Mouse (Mus musculus) cortical plate, adult 2 months (tissue): ENCODE data around the gene Dhx30. TPM values are rescaled to one million over a fixed set of nuclear protein-coding genes. Genes with fewer than 3 reads are reported as not detected.

ENCODE experiments used
- H3K27ac ChIP-seq: fragments of 200-500 bp; 2 replicates; pipeline ENCODE4 v1.5.1; 2012; ENCODE audit warnings: low read length, control low read depth, inconsistent platforms; ENCODE audit not compliant: insufficient read depth
- H3K4me1 ChIP-seq: fragments of 200-500 bp; 2 replicates; pipeline ENCODE4 v1.6.1; 2011; ENCODE audit warnings: low read length; ENCODE audit not compliant: control insufficient read depth, insufficient read depth
- H3K4me3 ChIP-seq: fragments of 200-500 bp; 2 replicates; pipeline ENCODE4 v1.5.1; 2011; ENCODE audit warnings: mild to moderate bottlenecking, low read length, control low read depth; ENCODE audit not compliant: insufficient read depth
- CTCF ChIP-seq: fragments of 200-500 bp; IDR thresholded peaks from 2 replicates; pipeline ENCODE4 v1.5.1; 2011; ENCODE audit warnings: mild to moderate bottlenecking, control low read depth, low read length; ENCODE audit not compliant: insufficient read depth; ENCODE audit errors: extremely low read depth
- POLR2A ChIP-seq: fragments of 200-500 bp; IDR thresholded peaks from 2 replicates; pipeline ENCODE4 v1.6.1; 2011; ENCODE audit warnings: mild to moderate bottlenecking, low read length, control low read depth; ENCODE audit not compliant: insufficient read depth; ENCODE audit errors: extremely low read depth
- polyA plus RNA-seq: library from polyadenylated mRNA; depleted of rRNA; stranded (reverse); fragments of >200 nt; gene quantifications from 2 replicates; pipeline ENCODE4 v1.2.3, GENCODE M21; 2012; rRNA removed

Gene Dhx30
- polyA plus RNA-seq, 1 experiment: 144 TPM

DNA sequence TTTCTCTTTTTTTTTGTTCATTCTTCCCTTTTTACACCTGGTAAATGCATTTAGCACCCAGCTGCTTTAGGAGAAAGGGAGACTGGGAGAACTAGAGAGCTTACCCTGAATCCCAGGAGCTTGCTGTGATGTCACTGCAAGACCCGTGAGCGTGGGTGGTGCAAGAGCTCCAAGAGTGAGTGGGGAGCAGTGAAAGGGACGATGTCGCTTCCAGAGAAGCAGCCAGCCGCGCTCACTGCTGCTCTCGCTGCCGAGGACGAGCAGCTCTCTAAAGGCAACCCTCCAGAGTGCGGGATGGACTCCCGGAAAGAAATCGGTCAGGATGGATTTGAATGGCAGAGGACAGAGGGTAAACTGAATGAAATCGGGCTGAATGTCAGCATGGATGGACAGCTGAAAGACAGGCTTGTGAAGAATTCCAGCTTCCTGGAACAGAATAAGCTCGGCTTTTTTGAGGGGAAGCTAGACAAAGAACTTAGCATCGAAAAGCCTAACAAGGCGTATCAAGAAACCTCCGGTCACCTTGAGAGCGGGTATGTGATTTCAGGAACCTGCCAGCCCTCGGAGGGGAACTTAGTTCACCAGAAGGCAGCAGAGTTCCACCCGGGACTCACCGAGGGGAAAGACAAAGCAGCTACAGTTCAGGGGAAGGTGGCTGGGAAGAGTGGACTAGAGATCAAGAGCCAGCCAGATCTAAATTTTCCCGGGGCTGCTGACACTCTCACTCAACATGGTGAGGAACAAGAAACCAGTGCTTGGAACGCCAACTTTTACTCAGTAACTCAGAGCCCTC, 65.6 kb downstream of the Dhx30 start:
- Histone ChIP-seq H3K27ac (peak overlapping the region; percentile 99), H3K4me1 (peaks cover 11% of the 10 kb centered on the region), H3K4me3 (peak overlapping the region; percentile 64)
- TF ChIP-seq CTCF (no peak), POLR2A (peak; percentile 96)

DNA sequence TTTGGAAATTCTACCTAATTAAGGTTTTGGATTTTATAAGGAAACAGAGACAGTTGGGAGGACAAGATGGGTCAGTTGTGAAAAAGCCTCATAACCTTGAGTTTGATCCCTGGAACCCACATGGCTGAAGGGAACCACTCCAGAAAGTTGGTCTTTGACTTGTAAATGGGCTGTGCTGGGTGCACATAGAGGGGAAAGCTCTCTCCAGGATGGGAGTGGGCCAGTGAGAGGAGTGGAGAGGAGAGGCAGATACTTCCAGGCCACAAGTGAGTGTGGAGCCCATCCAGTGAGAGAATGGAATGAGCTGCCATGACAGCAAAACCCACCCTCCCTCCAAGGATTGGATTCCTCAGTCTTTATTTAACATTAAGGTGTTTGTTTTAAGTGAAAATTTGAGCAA, 66.4 kb downstream of the Dhx30 start:
- Histone ChIP-seq H3K4me1 (peaks cover 11% of the 10 kb centered on the region), H3K4me3 (no peak overlapping the region), H3K27ac (peak overlapping the region; percentile 78)
- TF ChIP-seq CTCF (no peak), POLR2A (no peak)

DNA sequence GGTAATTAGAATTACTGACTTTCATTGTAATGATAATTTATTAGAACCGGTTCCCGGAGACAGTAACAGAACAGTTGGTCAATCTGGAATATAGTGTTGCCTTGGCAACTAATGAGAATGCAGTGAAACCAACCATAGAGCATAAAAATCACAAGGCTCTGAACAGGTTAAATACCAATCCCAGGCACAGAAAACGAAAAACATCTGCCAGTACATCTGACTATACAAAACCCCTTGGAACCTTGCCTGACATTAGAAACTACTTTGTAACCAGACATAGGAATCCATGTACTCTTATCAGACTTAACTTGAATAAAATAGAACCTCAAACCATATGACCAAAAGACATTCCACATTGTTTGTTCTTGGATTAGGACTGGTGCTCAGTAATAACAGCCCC, 69.8 kb downstream of the Dhx30 start:
- no peak overlapping the region for H3K27ac ChIP-seq
- no peak for TF ChIP-seq CTCF
- TF ChIP-seq POLR2A: no peak

DNA sequence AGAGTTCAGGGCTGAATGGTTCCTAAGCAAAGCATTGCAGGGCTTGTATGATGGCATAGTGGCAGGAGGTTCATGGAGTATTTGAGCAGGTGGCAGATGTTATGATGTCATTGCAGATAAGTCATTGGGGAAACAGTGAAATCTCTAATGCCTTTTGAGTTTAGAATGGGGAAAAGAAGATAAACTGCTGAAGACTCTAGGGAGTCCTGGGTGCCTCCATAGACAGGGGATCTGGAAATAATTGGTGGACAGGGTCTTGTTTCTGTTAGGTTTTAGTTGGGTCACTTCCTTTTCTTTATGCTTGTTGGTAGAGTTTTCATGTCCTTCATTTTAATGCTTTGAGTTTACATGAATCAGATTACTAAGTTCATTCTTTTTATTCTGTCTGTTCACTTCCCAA, 70.4 kb downstream of the Dhx30 start:
- peaks cover 7% of the 10 kb centered on the region for H3K4me1 ChIP-seq
- TF ChIP-seq CTCF: no peak
- no peak for TF ChIP-seq POLR2A
- no peak overlapping the region for H3K27ac ChIP-seq
- H3K4me3 ChIP-seq: no peak overlapping the region

More for the DNA sequence above, 69.8 kb downstream of the Dhx30 start:
- H3K4me1 ChIP-seq: peaks cover 8% of the 10 kb centered on the region
- H3K4me3 ChIP-seq: no peak overlapping the region

DNA sequence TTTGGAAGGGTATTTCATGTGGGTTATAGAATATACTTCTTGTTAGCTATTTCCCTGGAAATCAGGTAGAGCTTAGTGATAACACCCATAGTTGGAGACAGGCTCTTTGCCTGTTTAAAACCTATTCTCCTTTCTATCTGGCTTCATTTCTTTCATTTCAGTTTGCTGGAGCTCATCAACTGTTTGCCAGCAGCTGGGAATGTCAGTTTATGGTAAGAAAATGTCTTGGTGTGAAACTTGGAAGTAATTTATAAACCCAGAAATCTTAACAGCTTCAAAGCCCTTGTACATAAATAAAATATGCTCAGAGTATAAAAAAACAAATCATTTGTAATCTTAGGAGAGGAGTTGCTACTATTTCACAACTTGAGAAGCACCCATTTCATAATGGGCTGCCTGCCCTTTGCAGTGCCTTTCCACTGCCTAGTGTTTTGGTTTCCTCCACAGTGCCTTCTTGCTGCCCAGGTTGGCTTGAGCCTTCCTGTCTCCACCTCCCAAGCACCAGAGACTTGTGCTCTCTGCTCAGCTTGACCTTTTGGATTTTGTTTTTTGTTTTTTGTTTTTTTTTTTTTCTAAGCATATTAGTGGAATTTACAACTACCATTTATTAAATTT, 71.8 kb downstream of the Dhx30 start:
- no peak overlapping the region for H3K4me3 ChIP-seq
- TF ChIP-seq POLR2A (no peak), CTCF (no peak)
- H3K27ac ChIP-seq: no peak overlapping the region
- H3K4me1 ChIP-seq: peaks cover 4% of the 10 kb centered on the region; the same call in 1 of the 2 replicates

DNA sequence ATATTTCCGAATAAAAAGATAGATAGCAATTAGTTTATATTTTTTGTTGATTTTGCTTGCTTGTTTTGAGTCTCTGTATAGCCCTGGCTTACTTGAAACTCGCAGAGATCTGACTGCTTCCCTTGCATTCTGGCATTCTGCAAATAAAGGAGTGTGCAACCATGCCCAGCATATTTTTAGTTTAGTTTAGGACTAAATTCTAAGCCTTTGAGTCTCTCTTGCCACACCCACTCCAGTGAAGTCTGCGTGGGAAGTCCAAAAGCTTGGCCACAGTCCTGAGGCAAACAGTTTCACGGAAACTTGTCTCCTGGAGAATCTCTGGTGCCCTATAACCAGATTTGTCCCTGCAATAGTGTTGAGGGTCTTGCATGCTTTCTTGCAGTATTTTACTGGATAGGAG, 73.3 kb downstream of the Dhx30 start:
- TF ChIP-seq POLR2A (no peak), CTCF (no peak)
- Histone ChIP-seq H3K4me3 (no peak overlapping the region), H3K27ac (no peak overlapping the region), H3K4me1 (peaks cover 2% of the 10 kb centered on the region; the same call in 1 of the 2 replicates)

DNA sequence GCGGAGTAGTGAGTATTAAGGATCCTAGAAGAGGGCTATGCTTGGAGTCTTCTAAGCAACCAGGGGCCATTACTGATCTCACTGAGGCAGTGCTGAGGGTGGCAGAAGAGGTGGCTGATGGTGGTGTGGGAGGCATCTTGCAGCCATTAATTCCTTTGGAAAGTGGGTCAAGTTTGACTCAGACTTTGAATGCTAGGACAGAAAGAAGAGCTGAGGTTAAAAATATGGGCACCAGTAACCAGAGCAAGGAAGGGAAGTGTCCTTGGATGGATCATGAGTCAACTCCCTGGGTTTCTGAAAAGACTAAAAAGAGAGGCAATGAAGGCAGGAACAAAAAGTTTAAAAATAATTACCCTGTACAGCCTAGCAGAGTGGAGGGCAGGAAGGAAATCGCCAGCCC, 79.1 kb downstream of the Dhx30 start:
- Histone ChIP-seq H3K27ac (peak overlapping the region; percentile 58), H3K4me1 (no peaks in the 10 kb centered on the region), H3K4me3 (no peak overlapping the region)
- no peak for TF ChIP-seq CTCF
- no peak for TF ChIP-seq POLR2A

DNA sequence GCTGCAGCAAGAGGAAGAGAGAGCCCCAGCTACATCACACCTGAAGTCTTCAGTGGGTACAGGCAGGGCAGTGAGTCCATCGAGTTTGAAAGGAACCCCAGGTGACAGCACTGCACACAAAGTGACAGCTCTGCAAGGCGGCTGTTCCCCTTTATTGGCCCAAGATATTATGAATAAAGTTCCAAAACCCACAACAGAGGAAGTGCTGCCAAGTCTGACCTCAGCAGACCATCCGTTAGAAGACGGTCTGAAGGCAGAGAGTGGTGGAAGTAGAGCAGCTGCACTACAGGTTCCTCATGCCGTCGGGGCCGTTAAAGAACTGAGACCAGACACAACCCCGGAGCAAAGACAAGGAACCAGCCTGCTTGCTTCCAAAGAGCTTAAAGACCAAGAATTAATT, 79.7 kb downstream of the Dhx30 start:
- no peak for TF ChIP-seq POLR2A
- TF ChIP-seq CTCF: no peak
- Histone ChIP-seq H3K27ac (peak overlapping the region; percentile 58), H3K4me1 (no peaks in the 10 kb centered on the region), H3K4me3 (no peak overlapping the region)

DNA sequence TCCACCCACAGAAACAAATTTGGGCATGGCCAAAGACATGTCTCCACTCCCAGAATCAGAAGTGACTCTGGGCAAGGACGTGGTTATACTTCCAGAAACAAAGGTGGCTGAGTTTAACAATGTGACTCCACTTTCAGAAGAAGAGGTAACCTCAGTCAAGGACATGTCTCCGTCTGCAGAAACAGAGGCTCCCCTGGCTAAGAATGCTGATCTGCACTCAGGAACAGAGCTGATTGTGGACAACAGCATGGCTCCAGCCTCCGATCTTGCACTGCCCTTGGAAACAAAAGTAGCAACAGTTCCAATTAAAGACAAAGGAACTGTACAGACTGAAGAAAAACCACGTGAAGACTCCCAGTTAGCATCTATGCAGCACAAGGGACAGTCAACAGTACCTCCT, 82.5 kb downstream of the Dhx30 start:
- Histone ChIP-seq H3K27ac (no peak overlapping the region), H3K4me1 (no peaks in the 10 kb centered on the region), H3K4me3 (no peak overlapping the region)
- TF ChIP-seq POLR2A (no peak), CTCF (no peak)

Other genes starting within 250 kb of the Dhx30 start
- 3.0 and 3.7 TPM in 2 replicates for gene Cdc25a, start 242.3 kb downstream of the Dhx30 start, polyA plus RNA-seq
- 337 and 346 TPM in 2 replicates for gene Map4, start 186.4 kb downstream of the Dhx30 start, polyA plus RNA-seq
- 30.7 and 31.9 TPM in 2 replicates for gene Smarcc1, start 122 bp downstream of the Dhx30 start, polyA plus RNA-seq
- 382 and 388 TPM in 2 replicates for gene Cspg5, start 126.0 kb upstream of the Dhx30 start, polyA plus RNA-seq
- 18.4 and 20.0 TPM in 2 replicates for gene Elp6, start 187.3 kb upstream of the Dhx30 start, polyA plus RNA-seq
- 41.7 and 44.6 TPM in 2 replicates for gene Scap, start 215.5 kb upstream of the Dhx30 start, polyA plus RNA-seq